Mouse (Mus musculus): ENCODE measurements around the gene Thumpd3. TPM values are rescaled to one million over a fixed set of nuclear protein-coding genes. Genes with fewer than 3 reads are reported as not detected.

Thumpd3 gene
- polyA plus RNA-seq, 1 experiment from 2014 or later, result 52.0 TPM

DNA sequence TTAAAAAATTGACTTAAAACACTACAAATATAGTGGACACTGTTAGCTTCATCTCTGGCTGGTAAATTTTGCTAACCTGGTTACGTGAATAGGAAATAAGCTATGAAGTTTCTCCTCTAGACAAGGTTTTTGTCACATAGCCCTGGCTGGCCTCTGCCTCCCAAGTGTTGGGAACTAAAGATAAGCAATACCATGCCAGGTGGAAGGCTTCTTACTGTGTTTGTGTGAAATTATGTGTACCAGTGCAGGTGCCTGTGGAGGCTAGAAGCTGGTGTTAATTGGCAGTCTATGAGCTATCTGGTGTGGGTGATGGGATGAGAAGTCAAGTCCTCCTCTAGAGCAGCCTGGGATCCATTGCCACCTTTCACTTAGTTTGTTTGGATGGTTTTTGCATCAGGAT is 23.1 kb downstream of the Thumpd3 start:
- H3K4me2 ChIP-seq (ENCODE audit: low read length), result no peak overlapping the region
- WGBS, result 95% methylated on average over 1 of the region's 1 CpGs
- no peak overlapping the region for H3K9ac ChIP-seq (ENCODE audit: low read depth, low read length)
- ATAC-seq, result no peak
- no peak overlapping the region for H3K4me3 ChIP-seq (ENCODE audit: low read length)
- no peaks in the 10 kb centered on the region for H3K27me3 ChIP-seq (replicated peaks; ENCODE audit: control insufficient read depth, insufficient read depth, low read length)
- no peaks in the 10 kb centered on the region; the same call in 1 of the 2 replicates for H3K4me1 ChIP-seq (ENCODE audit: control insufficient read depth, insufficient read depth, low read depth, low read length)
- no peak overlapping the region for H3K27ac ChIP-seq (ENCODE audit: low read depth, low read length)
- peaks cover 23% of the 10 kb centered on the region; the same call in 1 of the 2 replicates for H3K36me3 ChIP-seq (ENCODE audit: control insufficient read depth, insufficient read depth, low read length)
- no peaks in the 10 kb centered on the region for H3K9me3 ChIP-seq (ENCODE audit: control insufficient read depth, low read length)

DNA sequence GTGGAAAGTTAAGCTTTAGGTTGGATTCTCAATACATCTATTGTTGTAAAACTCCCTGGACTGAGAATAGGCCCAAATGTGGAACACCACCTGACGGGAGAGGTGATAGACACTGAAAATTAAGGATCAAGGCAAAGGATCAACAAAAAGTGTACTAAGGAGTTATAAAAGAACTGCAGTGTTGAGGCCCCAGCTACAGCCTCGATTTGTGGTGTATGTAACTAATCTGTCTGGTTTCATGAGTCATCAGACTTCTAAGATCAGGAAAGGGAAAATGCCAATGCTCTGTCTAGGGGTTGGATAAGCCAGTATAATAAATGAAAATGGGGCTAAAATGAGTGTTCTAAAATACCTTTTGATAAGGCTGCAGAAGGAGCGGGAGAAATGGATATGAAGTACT is 29.2 kb downstream of the Thumpd3 start:
- Histone ChIP-seq H3K4me1 (ENCODE audit: control insufficient read depth, insufficient read depth, low read depth, low read length) (peaks cover 25% of the 10 kb centered on the region), H3K36me3 (ENCODE audit: control insufficient read depth, insufficient read depth, low read length) (no peaks in the 10 kb centered on the region), H3K9me3 (ENCODE audit: control insufficient read depth, low read length) (no peaks in the 10 kb centered on the region), H3K4me2 (ENCODE audit: low read length) (peak overlapping the region; percentile 90), H3K27ac (ENCODE audit: low read depth, low read length) (peak overlapping the region; percentile 93; the same call in 1 of the 2 replicates), H3K4me3 (ENCODE audit: low read length) (peak overlapping the region; percentile 89), H3K9ac (ENCODE audit: low read depth, low read length) (peak overlapping the region; percentile 70), H3K27me3 (replicated peaks; ENCODE audit: control insufficient read depth, insufficient read depth, low read length) (no peaks in the 10 kb centered on the region)
- WGBS, result 27% methylated on average over 3 of the region's 3 CpGs
- no peak for ATAC-seq

DNA sequence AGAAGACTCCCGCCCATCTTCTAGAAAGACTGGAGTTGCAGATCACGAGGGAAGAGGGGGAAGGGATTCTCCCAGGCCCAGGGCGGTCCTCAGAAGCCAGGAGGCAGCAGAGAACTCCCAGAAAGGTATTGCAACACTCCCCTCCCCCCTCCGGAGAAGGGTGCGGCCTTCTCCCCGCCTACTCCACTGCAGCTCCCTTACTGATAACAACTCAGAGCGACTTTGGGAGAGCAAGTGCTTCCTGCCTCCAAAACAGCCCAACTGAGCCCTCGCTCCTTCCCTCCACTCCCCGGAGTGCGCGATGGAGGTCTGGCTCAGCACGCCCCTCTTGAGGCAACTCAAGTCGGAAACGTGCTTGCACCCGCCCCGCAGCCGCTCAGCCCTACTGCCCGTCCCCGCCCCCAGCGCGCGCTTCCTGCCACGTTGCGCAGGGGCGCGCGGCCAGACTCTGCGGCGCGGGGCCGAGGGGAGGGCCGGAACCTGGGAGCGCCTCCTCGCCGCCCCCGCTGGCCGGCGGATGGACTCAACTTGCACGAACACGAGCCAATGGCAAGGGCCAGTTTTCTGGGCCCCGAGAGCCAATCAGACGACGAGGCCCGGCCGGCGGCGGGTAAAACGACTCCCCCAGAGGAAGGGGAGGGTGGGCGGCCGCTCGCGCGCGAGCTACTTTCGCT is 30.1 kb downstream of the Thumpd3 start:
- H3K27me3 ChIP-seq (replicated peaks; ENCODE audit: control insufficient read depth, insufficient read depth, low read length), result no peaks in the 10 kb centered on the region
- peak; percentile 91 for ATAC-seq
- peak overlapping the region; percentile 90 for H3K4me2 ChIP-seq (ENCODE audit: low read length)
- peak overlapping the region; percentile 93 for H3K27ac ChIP-seq (ENCODE audit: low read depth, low read length)
- peak overlapping the region; percentile 89 for H3K4me3 ChIP-seq (ENCODE audit: low read length)
- H3K36me3 ChIP-seq (ENCODE audit: control insufficient read depth, insufficient read depth, low read length), result no peaks in the 10 kb centered on the region
- H3K4me1 ChIP-seq (ENCODE audit: control insufficient read depth, insufficient read depth, low read depth, low read length), result peaks cover 27% of the 10 kb centered on the region
- no peaks in the 10 kb centered on the region for H3K9me3 ChIP-seq (ENCODE audit: control insufficient read depth, low read length)
- WGBS, result 1% methylated on average over 40 of the region's 55 CpGs
- H3K9ac ChIP-seq (ENCODE audit: low read depth, low read length), result peak overlapping the region; percentile 70

DNA sequence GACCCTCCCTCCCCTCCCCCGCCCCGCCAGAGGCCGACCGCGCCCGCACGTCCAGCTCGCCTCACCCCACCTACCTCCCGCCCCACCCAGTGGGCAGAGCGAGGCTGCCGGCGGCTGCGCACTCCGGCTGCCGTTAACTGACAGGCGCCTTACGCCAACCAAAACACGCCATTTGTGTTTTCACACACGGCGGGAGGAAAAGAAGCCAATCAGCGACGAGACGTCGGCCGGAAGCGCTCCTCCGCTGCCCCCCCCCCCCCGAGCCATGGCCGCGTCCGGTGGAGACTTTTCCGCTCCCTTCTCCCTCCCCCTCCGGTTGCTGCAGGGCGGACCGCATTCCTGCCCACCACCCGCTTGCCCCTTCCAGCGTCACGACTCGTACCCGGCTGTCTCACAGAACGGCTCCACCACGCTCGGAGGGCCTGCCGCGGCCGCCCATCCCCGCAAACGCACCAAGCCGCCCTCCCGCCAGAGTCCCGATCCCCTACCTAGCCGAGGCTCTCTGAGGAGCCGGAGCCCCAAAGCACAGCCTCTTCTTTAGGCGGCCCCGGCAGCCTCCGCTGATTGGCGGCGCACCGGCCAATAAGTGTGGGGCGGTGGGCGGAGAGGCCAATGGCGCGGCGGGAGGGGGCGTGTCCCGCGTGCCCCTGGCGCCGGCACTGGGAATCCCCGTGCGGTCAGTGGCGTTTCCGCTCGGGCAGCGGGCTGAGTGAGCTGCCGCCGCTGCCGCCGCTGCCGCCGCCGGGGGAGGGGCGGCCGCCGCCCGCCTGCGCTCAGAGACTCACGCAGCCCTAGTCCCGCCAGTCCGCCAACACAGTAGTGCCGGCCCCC is 30.9 kb downstream of the Thumpd3 start, which contains the start of gene Setd5:
Gene Setd5 (plus strand): TSS at position 680 of the 831 bp plus-strand sequence.
- peak within 1 kb of the TSS; percentile 89 for H3K4me3 ChIP-seq (ENCODE audit: low read length)
- WGBS, result under 1% methylated on average over 71 of the region's 91 CpGs
- no peaks in the 10 kb centered on the region for H3K9me3 ChIP-seq (ENCODE audit: control insufficient read depth, low read length)
- no peaks in the 10 kb centered on the region for H3K36me3 ChIP-seq (ENCODE audit: control insufficient read depth, insufficient read depth, low read length)
- peak within 1 kb of the TSS; percentile 90 for H3K4me2 ChIP-seq (ENCODE audit: low read length)
- peak within 1 kb of the TSS; percentile 100 for H3K27ac ChIP-seq (ENCODE audit: low read depth, low read length)
- peak within 1 kb of the TSS; percentile 99 for H3K9ac ChIP-seq (ENCODE audit: low read depth, low read length)
- H3K27me3 ChIP-seq (replicated peaks; ENCODE audit: control insufficient read depth, insufficient read depth, low read length), result no peaks in the 10 kb centered on the region
- ATAC-seq, result peak; percentile 95
- H3K4me1 ChIP-seq (ENCODE audit: control insufficient read depth, insufficient read depth, low read depth, low read length), result peaks cover 28% of the 10 kb centered on the region

- peak overlapping the region; percentile 89 for H3K4me3 ChIP-seq (ENCODE audit: low read length)
- ATAC-seq, result no peak; the same call in 1 of the 2 replicates
- H3K9ac ChIP-seq (ENCODE audit: low read depth, low read length), result peak overlapping the region; percentile 99
- peak overlapping the region; percentile 72 for H3K4me2 ChIP-seq (ENCODE audit: low read length)
- peak overlapping the region; percentile 100 for H3K27ac ChIP-seq (ENCODE audit: low read depth, low read length)
- H3K27me3 ChIP-seq (replicated peaks; ENCODE audit: control insufficient read depth, insufficient read depth, low read length), result no peaks in the 10 kb centered on the region
- under 1% methylated on average over 27 of the region's 28 CpGs for WGBS
- H3K36me3 ChIP-seq (ENCODE audit: control insufficient read depth, insufficient read depth, low read length), result no peaks in the 10 kb centered on the region
- H3K4me1 ChIP-seq (ENCODE audit: control insufficient read depth, insufficient read depth, low read depth, low read length), result peaks cover 35% of the 10 kb centered on the region
- no peaks in the 10 kb centered on the region for H3K9me3 ChIP-seq (ENCODE audit: control insufficient read depth, low read length)
These were observed 31.6 kb downstream of the Thumpd3 start for GRCm38 (mm10) chr6:113077569-113078030.

DNA sequence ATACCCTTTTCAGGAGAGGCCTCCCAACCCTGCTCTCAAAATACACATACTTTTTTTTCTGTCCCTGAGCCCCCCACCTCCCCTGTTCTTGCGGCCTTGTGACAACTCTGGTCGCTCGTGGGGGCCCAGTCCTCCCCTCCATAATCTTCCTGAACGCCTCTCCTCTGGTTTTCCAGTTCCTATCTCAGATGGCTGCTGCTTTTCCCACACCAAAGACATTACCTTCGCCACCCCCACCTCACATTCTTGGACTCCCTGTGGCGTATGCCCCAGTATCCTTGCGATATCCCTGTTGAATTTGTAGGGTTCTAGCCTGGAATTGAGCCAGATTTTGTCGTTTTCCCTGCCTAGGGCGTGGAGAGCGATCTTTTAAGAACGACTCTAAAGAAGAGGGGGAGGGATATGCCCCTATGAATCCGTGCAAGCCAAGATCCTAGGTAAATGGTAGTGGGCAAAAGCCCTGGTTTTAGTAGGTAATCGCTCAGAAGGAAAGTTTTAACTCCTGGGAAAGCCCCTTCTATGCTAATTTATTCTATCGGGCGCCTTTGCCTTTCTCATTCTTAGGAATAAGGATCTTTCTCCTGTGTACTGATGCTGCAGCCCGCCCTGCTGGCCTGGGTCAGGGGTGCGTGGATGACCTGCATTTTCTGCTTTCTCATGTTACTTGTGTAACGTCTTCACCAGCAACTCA is 32.2 kb downstream of the Thumpd3 start:
- peak overlapping the region; percentile 89 for H3K4me3 ChIP-seq (ENCODE audit: low read length)
- 0% methylated on average over 18 of the region's 18 CpGs for WGBS
- H3K4me2 ChIP-seq (ENCODE audit: low read length), result peak overlapping the region; percentile 72
- H3K27ac ChIP-seq (ENCODE audit: low read depth, low read length), result peak overlapping the region; percentile 100
- peak overlapping the region; percentile 99 for H3K9ac ChIP-seq (ENCODE audit: low read depth, low read length)
- ATAC-seq, result no peak
- H3K9me3 ChIP-seq (ENCODE audit: control insufficient read depth, low read length), result no peaks in the 10 kb centered on the region
- H3K27me3 ChIP-seq (replicated peaks; ENCODE audit: control insufficient read depth, insufficient read depth, low read length), result no peaks in the 10 kb centered on the region
- no peaks in the 10 kb centered on the region for H3K36me3 ChIP-seq (ENCODE audit: control insufficient read depth, insufficient read depth, low read length)
- H3K4me1 ChIP-seq (ENCODE audit: control insufficient read depth, insufficient read depth, low read depth, low read length), result peaks cover 35% of the 10 kb centered on the region

DNA sequence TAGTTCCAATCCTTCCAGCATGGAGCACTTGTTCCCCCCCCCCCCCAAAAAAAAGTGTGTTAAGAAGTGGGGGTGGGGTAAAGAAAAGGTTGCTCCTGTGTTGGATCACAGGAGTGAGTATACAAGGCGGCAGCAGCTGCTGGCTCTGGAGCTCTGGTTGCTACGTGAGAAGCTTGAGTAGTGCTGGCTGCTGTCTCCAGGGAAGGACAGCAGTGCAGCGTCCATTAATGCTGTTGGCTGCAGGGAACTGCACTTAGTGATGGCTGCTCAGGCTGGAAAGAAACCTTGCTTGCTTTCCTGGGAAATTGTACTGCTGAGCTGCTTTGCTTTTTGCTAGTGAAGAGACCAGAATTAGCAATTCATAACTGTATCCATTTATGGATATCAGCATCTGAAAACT is 33.5 kb downstream of the Thumpd3 start:
- H3K4me1 ChIP-seq (ENCODE audit: control insufficient read depth, insufficient read depth, low read depth, low read length), result peaks cover 35% of the 10 kb centered on the region
- peak overlapping the region; percentile 51 for H3K9ac ChIP-seq (ENCODE audit: low read depth, low read length)
- no peak overlapping the region; the same call in 1 of the 2 replicates for H3K27ac ChIP-seq (ENCODE audit: low read depth, low read length)
- no peaks in the 10 kb centered on the region for H3K9me3 ChIP-seq (ENCODE audit: control insufficient read depth, low read length)
- H3K36me3 ChIP-seq (ENCODE audit: control insufficient read depth, insufficient read depth, low read length), result no peaks in the 10 kb centered on the region
- peak overlapping the region; percentile 89 for H3K4me3 ChIP-seq (ENCODE audit: low read length)
- no peaks in the 10 kb centered on the region for H3K27me3 ChIP-seq (replicated peaks; ENCODE audit: control insufficient read depth, insufficient read depth, low read length)
- H3K4me2 ChIP-seq (ENCODE audit: low read length), result peak overlapping the region; percentile 72
- WGBS, result 2% methylated on average over 3 of the region's 3 CpGs
- ATAC-seq, result no peak

DNA sequence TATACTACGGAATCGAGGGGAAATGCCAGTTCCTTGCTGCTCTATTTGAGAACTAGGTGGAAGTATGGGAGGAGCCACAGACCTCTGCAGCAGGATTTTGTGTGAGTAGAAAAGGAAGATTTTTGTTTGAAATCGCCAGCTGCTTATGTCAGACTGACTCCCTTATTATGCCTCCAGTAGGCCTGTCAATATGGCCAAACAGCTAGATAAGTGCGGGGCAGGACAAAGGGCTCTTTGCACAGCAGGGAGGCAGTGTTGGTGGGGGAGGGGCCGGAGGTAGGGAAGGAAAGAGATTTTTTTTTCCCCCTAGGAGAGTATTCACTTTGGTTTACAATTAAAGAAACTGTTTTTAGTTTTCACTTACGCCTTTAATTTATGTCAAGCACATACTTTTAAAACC is 36.2 kb downstream of the Thumpd3 start:
- H3K4me1 ChIP-seq (ENCODE audit: control insufficient read depth, insufficient read depth, low read depth, low read length), result peaks cover 24% of the 10 kb centered on the region

More for the DNA sequence above, 36.2 kb downstream of the Thumpd3 start:
- Histone ChIP-seq H3K9ac (ENCODE audit: low read depth, low read length) (no peak overlapping the region), H3K9me3 (ENCODE audit: control insufficient read depth, low read length) (no peaks in the 10 kb centered on the region), H3K27me3 (replicated peaks; ENCODE audit: control insufficient read depth, insufficient read depth, low read length) (no peaks in the 10 kb centered on the region), H3K36me3 (ENCODE audit: control insufficient read depth, insufficient read depth, low read length) (no peaks in the 10 kb centered on the region), H3K27ac (ENCODE audit: low read depth, low read length) (no peak overlapping the region), H3K4me2 (ENCODE audit: low read length) (0 out of 2 replicates have a peak overlapping the region, but pooled peaks have one; percentile 8), H3K4me3 (ENCODE audit: low read length) (no peak overlapping the region)
- WGBS, result 18% methylated on average over 6 of the region's 6 CpGs
- ATAC-seq, result no peak
